8 mouse cellular contexts compared by ENCODE assay signal in genomic region chr13:34993595-34993982, GRCm38 (mm10). TPM values are rescaled to one million over a fixed set of nuclear protein-coding genes. Genes with fewer than 3 reads are reported as not detected.
DNase-seq lines count a peak whose midpoint lies in the region; ATAC-seq lines count a peak whose summit lies in the region.

No protein-coding gene starts in this region.

- peaks cover 18% of the 10 kb centered on the region for H3K36me3 ChIP-seq in heart, embryonic 10.5 days
- peaks cover 20% of the 10 kb centered on the region for H3K36me3 ChIP-seq in embryonic facial prominence, embryonic 13.5 days
- 0 out of 2 replicates have a peak, but pooled peaks cover 6% of the 10 kb centered on the region for H3K36me3 ChIP-seq in intestine, embryonic 15.5 days
- peaks cover 19% of the 10 kb centered on the region for H3K36me3 ChIP-seq in neural tube, embryonic 13.5 days

- peaks cover 10% of the 10 kb centered on the region; the same call in 1 of the 2 replicates for H3K4me1 ChIP-seq in heart, embryonic 10.5 days
- peaks cover 24% of the 10 kb centered on the region for H3K4me1 ChIP-seq in embryonic facial prominence, embryonic 13.5 days
- H3K4me1 ChIP-seq in intestine, embryonic 15.5 days (replicated peaks): peaks cover 6% of the 10 kb centered on the region
- H3K4me1 ChIP-seq in neural tube, embryonic 13.5 days (replicated peaks): peaks cover 33% of the 10 kb centered on the region

- H3K27me3 ChIP-seq in heart, embryonic 10.5 days (ENCODE audit: insufficient read depth, poor library complexity, severe bottlenecking): no peaks in the 10 kb centered on the region
- H3K27me3 ChIP-seq in embryonic facial prominence, embryonic 13.5 days: no peaks in the 10 kb centered on the region
- no peaks in the 10 kb centered on the region for H3K27me3 ChIP-seq in intestine, embryonic 15.5 days (replicated peaks)
- no peaks in the 10 kb centered on the region for H3K27me3 ChIP-seq in neural tube, embryonic 13.5 days

- H3K4me2 ChIP-seq in embryonic facial prominence, embryonic 13.5 days: peak overlapping the region; percentile 72
- H3K4me2 ChIP-seq in intestine, embryonic 15.5 days (replicated peaks): peak overlapping the region; percentile 64
- peak overlapping the region; percentile 73 for H3K4me2 ChIP-seq in neural tube, embryonic 13.5 days

- peak overlapping the region; percentile 94 for H3K27ac ChIP-seq in heart, embryonic 10.5 days
- H3K27ac ChIP-seq in embryonic facial prominence, embryonic 13.5 days: peak overlapping the region; percentile 88
- peak overlapping the region; percentile 87 for H3K27ac ChIP-seq in intestine, embryonic 15.5 days
- peak overlapping the region; percentile 83 for H3K27ac ChIP-seq in neural tube, embryonic 13.5 days (replicated peaks)

- peak overlapping the region; percentile 69 for H3K4me3 ChIP-seq in heart, embryonic 10.5 days
- peak overlapping the region; percentile 68 for H3K4me3 ChIP-seq in embryonic facial prominence, embryonic 13.5 days
- peak overlapping the region; percentile 58 for H3K4me3 ChIP-seq in intestine, embryonic 15.5 days (replicated peaks)
- peak overlapping the region; percentile 73 for H3K4me3 ChIP-seq in neural tube, embryonic 13.5 days

- peaks cover 4% of the 10 kb centered on the region; the same call in 1 of the 2 replicates for H3K9me3 ChIP-seq in heart, embryonic 10.5 days
- no peaks in the 10 kb centered on the region for H3K9me3 ChIP-seq in embryonic facial prominence, embryonic 13.5 days
- H3K9me3 ChIP-seq in intestine, embryonic 15.5 days: no peaks in the 10 kb centered on the region
- H3K9me3 ChIP-seq in neural tube, embryonic 13.5 days: no peaks in the 10 kb centered on the region

- H3K9ac ChIP-seq in embryonic facial prominence, embryonic 13.5 days: peak overlapping the region; percentile 86
- peak overlapping the region; percentile 75 for H3K9ac ChIP-seq in intestine, embryonic 15.5 days
- H3K9ac ChIP-seq in neural tube, embryonic 13.5 days: peak overlapping the region; percentile 80

- DNase-seq in heart, embryonic 10.5 days (ENCODE audit: low spot score): no peak
- DNase-seq in heart, postnatal 14 days: no peak
- DNase-seq in CD4-positive, CD25-positive, alpha-beta regulatory T cell, adult 2 months (ENCODE audit: low read depth, low spot score): peak; percentile 50
- no peak for DNase-seq in cerebellum, adult 8-10 months
- DNase-seq in left cerebral cortex, adult 18-20 months (ENCODE audit: low spot score in 2 of 2): no peak

- peak; percentile 34 for ATAC-seq in embryonic facial prominence, embryonic 13.5 days (ENCODE audit: insufficient number of reproducible peaks, insufficient read depth, low FRiP score, low TSS enrichment, low read depth)
- ATAC-seq in intestine, embryonic 15.5 days: peak; percentile 59
- ATAC-seq in neural tube, embryonic 13.5 days (ENCODE audit: low read depth): peak; percentile 68

- WGBS in heart, embryonic 10.5 days: 1% methylated on average over 22 of the region's 22 CpGs
- under 1% methylated on average over 22 of the region's 22 CpGs for WGBS in embryonic facial prominence, embryonic 13.5 days
- WGBS in intestine, embryonic 15.5 days: under 1% methylated on average over 22 of the region's 22 CpGs
- 1% methylated on average over 22 of the region's 22 CpGs for WGBS in neural tube, embryonic 13.5 days

- intact Hi-C loops in heart, postnatal 14 days (cut with DNase I): no loop called here

RNA-seq across cellular contexts. Expression of gene Eci3, which starts 30.0 kb away (rescaled TPM):
- 0.43 and 0.55 TPM in 2 replicates for polyA plus RNA-seq in heart, embryonic 10.5 days (2016; fragmentation: Nextera tagmentation; extraction: Ambion mirVana)
- total RNA-seq in heart, postnatal 14 days (2021): 1 to 10 TPM; 2.2 to 2.5 TPM
- polyA plus RNA-seq in embryonic facial prominence, embryonic 13.5 days (2015; fragmentation: Nextera tagmentation; extraction: Ambion mirVana): 1.00 and 1.7 TPM in 2 replicates
- 2.8 and 2.9 TPM in 2 replicates for polyA plus RNA-seq in intestine, embryonic 15.5 days (2015; fragmentation: Nextera tagmentation; extraction: Ambion mirVana)
- polyA plus RNA-seq in neural tube, embryonic 13.5 days (2015; fragmentation: Nextera tagmentation; extraction: Ambion mirVana): 0.29 and 0.37 TPM in 2 replicates
- total RNA-seq in left cerebral cortex, adult 18-20 months (2021): under 1 TPM; 0.63 to 1.00 TPM

RNA-seq across cellular contexts. Expression of gene Eci2, which starts 33.3 kb away (rescaled TPM):
- 92.5 and 96.4 TPM in 2 replicates for polyA plus RNA-seq in heart, embryonic 10.5 days (2016; fragmentation: Nextera tagmentation; extraction: Ambion mirVana)
- 100 to 1,000 TPM; 292 to 293 TPM for total RNA-seq in heart, postnatal 14 days (2021)
- 145 and 146 TPM in 2 replicates for polyA plus RNA-seq in embryonic facial prominence, embryonic 13.5 days (2015; fragmentation: Nextera tagmentation; extraction: Ambion mirVana)
- 140 and 147 TPM in 2 replicates for polyA plus RNA-seq in intestine, embryonic 15.5 days (2015; fragmentation: Nextera tagmentation; extraction: Ambion mirVana)
- 120 and 127 TPM in 2 replicates for polyA plus RNA-seq in neural tube, embryonic 13.5 days (2015; fragmentation: Nextera tagmentation; extraction: Ambion mirVana)
- 10 to 100 TPM; 46.7 to 46.9 TPM for total RNA-seq in left cerebral cortex, adult 18-20 months (2021)
